Mouse (Mus musculus) cerebellum, adult 11-12 months (tissue): Measurements from ENCODE around the gene Mfsd4b5.
"Not testable (repeated sequence)": the region's sequence is repeated elsewhere in the genome, so short reads cannot be mapped to it uniquely, and the experiment has no call there.

Source experiments
- DNase-seq: peaks from one replicate; pipeline ENCODE4 v3.0.0; 2022

Gene Mfsd4b5

GRCm38 (mm10) chr10:39961906-39962305 is 24.5 kb downstream of the Mfsd4b5 start:
- no peak for DNase-seq

- no peak for DNase-seq
Observed at GRCm38 (mm10) chr10:39960441-39960822, 26.0 kb downstream of the Mfsd4b5 start.

GRCm38 (mm10) chr10:39959761-39960440 is 26.5 kb downstream of the Mfsd4b5 start, which contains the start of gene Mfsd4b3:
Gene Mfsd4b3 (minus strand): TSS chr10:39960153.
- peak; percentile 85 for DNase-seq

- DNase-seq: no peak
Observed at GRCm38 (mm10) chr10:39958266-39958665, 28.2 kb downstream of the Mfsd4b5 start.

- no peak for DNase-seq
Observed at GRCm38 (mm10) chr10:39956340-39956878, 30.0 kb downstream of the Mfsd4b5 start.

- DNase-seq: no peak
Observed at GRCm38 (mm10) chr10:39955163-39955562, 31.3 kb downstream of the Mfsd4b5 start.

- no peak for DNase-seq
Observed at GRCm38 (mm10) chr10:39949377-39949954, 37.0 kb downstream of the Mfsd4b5 start.

GRCm38 (mm10) chr10:39947195-39947594 is 39.3 kb downstream of the Mfsd4b5 start:
- DNase-seq: not testable (repeated sequence)

GRCm38 (mm10) chr10:39936553-39936952 is 49.9 kb downstream of the Mfsd4b5 start:
- DNase-seq: no peak

GRCm38 (mm10) chr10:39926616-39927139 is 59.8 kb downstream of the Mfsd4b5 start, which contains the start of gene Mfsd4b2:
Gene Mfsd4b2 (minus strand): TSS chr10:39926923.
- DNase-seq: no peak

- DNase-seq: not testable (repeated sequence)
Observed at GRCm38 (mm10) chr10:39924556-39924955, 61.9 kb downstream of the Mfsd4b5 start.

GRCm38 (mm10) chr10:39912616-39913015 is 73.8 kb downstream of the Mfsd4b5 start:
- no peak for DNase-seq

- no peak for DNase-seq
Observed at GRCm38 (mm10) chr10:39908768-39909441, 77.5 kb downstream of the Mfsd4b5 start.
